Mouse (Mus musculus): Measurements from ENCODE around the gene Pik3c2b. TPM values are rescaled to one million over a fixed set of nuclear protein-coding genes. Genes with fewer than 3 reads are reported as not detected.

Pik3c2b gene
- total RNA-seq, 2 experiments from 2014 or later: 12.2 to 21.6 TPM

- intact Hi-C loops (cut with DNase I; ENCODE audit: low total_unique reads): no loop called here
- DNase-seq: no peak
Measured at GRCm38 (mm10) chr1:133068669-133069274, 23.3 kb downstream of the Pik3c2b start.

- peak; percentile 68 for DNase-seq
- intact Hi-C loops (cut with DNase I; ENCODE audit: low total_unique reads): no loop called here
Measured at GRCm38 (mm10) chr1:133069275-133070120, 24.0 kb downstream of the Pik3c2b start.

DNA sequence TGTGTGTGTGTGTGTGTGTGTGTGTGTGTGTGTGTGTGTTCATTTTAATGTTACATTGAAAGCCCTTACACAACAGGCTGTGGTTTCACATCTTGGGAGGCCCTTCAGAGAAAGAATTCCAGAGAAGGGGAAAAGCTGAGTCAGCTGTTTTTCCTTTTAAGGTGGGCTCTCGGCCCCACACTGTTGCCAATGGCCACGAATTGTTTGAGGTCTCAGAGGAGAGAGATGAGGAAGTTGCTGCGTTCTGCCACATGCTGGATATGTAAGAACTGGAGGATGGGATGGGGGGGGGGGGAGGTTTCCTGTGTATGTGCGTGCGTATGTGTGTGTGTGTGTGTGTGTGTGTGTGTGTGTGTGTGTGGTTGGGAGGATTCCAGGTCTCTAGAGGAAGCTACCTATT lies 24.7 kb downstream of the Pik3c2b start:
- no peak for DNase-seq
- intact Hi-C loops (cut with DNase I; ENCODE audit: low total_unique reads): no loop called here

GRCm38 (mm10) chr1:133071666-133072381 lies 26.4 kb downstream of the Pik3c2b start:
- peak; percentile 88 for DNase-seq
- intact Hi-C loops (cut with DNase I; ENCODE audit: low total_unique reads): no loop called here

GRCm38 (mm10) chr1:133073327-133073856 lies 27.9 kb downstream of the Pik3c2b start:
- intact Hi-C loops (cut with DNase I; ENCODE audit: low total_unique reads): no loop called here
- no peak for DNase-seq

DNA sequence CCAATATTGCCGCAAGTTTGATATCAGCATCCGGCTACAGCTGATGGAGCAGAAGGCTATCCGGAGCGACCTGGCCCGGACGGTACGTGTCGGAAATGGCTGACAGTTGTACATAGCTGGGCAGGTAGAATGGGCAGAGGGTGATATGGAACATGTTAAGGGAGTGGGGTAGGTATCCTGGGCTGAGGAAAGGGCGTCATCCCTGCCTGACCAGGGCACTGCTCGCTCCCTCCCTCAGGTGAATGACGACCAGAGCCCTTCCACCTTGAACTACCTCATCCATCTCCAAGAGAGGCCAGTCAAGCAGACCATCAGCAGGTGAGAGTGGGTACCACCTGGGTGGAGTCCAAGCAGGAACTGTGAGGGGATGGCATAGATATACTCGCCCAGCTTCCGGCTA lies 29.1 kb downstream of the Pik3c2b start:
- DNase-seq: no peak
- intact Hi-C loops (cut with DNase I; ENCODE audit: low total_unique reads): no loop called here

- intact Hi-C loops (cut with DNase I; ENCODE audit: low total_unique reads): no loop called here
- no peak for DNase-seq
Measured at GRCm38 (mm10) chr1:133075651-133076400, 30.4 kb downstream of the Pik3c2b start.

GRCm38 (mm10) chr1:133076681-133077514 lies 31.4 kb downstream of the Pik3c2b start:
- intact Hi-C loops (cut with DNase I; ENCODE audit: low total_unique reads): no loop called here
- DNase-seq: no peak

DNA sequence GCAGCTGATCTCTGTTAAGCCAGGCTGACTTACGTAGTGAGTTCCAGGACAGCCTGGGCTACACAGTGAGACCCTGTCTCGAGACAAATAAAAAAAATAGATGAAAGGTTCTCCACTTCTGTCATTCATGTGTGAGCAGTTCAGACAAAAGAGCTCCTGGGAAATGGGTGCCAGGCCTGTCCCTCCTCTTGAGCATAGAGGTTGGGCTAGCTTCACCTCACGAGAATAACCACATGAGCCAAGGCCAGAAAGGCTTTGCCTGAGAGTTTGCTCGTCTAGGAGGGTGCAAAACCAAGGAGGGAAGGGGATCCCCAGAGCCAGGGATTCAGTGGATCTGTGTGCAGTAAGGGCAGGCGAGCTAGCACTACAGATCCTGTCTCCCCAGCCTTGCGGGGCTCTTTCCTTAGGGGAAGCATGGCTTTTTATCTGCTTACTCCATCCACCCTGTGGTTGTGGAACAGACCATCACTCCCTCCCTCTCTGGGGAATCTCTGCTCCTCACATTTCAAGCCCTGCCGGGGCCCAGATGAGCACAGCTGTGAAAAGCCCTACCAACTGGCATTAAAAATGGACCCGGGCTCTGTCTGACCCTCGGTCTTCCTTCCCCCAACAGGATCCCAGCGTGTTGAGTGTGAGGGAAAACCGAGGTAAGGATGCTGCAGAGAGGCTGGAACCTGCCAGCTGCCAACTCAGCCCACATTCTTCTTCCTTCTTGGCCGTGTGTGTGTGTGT lies 32.3 kb downstream of the Pik3c2b start:
- intact Hi-C loops (cut with DNase I; ENCODE audit: low total_unique reads): no loop called here
- peak; percentile 56 for DNase-seq

- intact Hi-C loops (cut with DNase I; ENCODE audit: low total_unique reads): no loop called here
Measured at GRCm38 (mm10) chr1:133078338-133078727, 32.9 kb downstream of the Pik3c2b start.

DNA sequence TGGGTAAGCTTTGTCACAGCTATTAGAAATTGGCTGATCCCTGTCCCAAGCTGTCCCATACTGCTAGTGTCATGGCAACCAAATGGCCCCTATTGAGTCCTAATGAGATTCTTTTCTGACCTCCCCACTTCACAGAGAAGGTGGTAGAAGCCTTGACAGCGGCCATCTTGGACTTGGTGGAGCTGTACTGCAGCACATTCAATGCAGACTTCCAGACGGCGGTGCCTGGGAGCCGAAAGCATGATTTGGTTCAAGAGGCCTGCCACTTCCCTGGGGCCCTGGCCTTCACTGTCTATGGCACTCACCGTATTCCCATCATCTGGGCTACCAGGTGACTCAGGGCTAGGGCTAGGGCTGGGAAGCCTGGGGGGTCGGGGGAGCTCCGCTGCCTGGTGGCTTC lies 34.0 kb downstream of the Pik3c2b start:
- no peak for DNase-seq
- intact Hi-C loops (cut with DNase I; ENCODE audit: low total_unique reads): no loop called here

More at GRCm38 (mm10) chr1:133078338-133078727, 32.9 kb downstream of the Pik3c2b start:
- DNase-seq: peak; percentile 48

- intact Hi-C loops (cut with DNase I; ENCODE audit: low total_unique reads): loop anchor here (5.0 kb wide), 1 partner anchor 33 kb away; the partner anchor contains the start of gene Pik3c2b
- no peak for DNase-seq
Measured at GRCm38 (mm10) chr1:133080079-133080561, 34.7 kb downstream of the Pik3c2b start.

- no peak for DNase-seq
- intact Hi-C loops (cut with DNase I; ENCODE audit: low total_unique reads): loop anchor here (5.0 kb wide), 1 partner anchor 33 kb away; the partner anchor contains the start of gene Pik3c2b
Measured at GRCm38 (mm10) chr1:133080717-133081116, 35.2 kb downstream of the Pik3c2b start.

DNA sequence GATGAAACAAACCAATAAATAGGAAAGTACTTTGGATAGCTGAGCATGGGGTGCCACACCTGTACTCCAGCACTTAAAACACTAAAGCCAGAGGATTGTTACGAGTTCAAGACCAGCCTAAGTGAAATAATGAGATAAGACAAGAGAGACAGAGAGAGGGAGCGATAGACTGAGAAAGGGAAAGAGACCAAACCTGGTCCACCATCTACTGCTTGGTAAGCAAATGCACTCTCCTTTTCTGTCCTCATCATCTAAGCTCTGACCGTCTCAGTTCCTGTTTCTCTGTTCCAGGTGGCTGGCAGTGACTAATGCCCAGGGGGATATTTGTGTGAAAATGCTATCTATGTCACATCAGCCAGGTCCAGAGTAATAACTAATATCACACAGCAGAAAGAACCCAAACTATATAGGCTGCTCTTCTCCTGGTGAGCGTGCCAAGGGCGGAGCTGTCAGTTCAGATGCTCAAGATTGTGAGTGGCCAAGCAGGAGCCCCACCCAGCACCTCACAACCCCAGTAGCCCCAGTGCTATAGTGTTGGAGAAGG lies 37.6 kb downstream of the Pik3c2b start:
- intact Hi-C loops (cut with DNase I; ENCODE audit: low total_unique reads): loop anchor here (5.0 kb wide), 1 partner anchor 36 kb away; the partner anchor contains the start of gene Pik3c2b
- DNase-seq: no peak

- intact Hi-C loops (cut with DNase I; ENCODE audit: low total_unique reads): loop anchor here (5.0 kb wide), 1 partner anchor 37 kb away; the partner anchor contains the start of gene Pik3c2b
- DNase-seq: peak; percentile 55
Measured at GRCm38 (mm10) chr1:133083942-133084625, 38.6 kb downstream of the Pik3c2b start.

GRCm38 (mm10) chr1:133084708-133085416 lies 39.4 kb downstream of the Pik3c2b start:
- intact Hi-C loops (cut with DNase I; ENCODE audit: low total_unique reads): loop anchor here (5.0 kb wide), 1 partner anchor 38 kb away; the partner anchor contains the start of gene Pik3c2b
- no peak for DNase-seq

Data from gastrocnemius, postnatal 14 days (tissue).